Mouse (Mus musculus): ENCODE data around the gene Mpzl1. TPM values are rescaled to one million over a fixed set of nuclear protein-coding genes. Genes with fewer than 3 reads are reported as not detected.

Gene Mpzl1
- polyA plus RNA-seq, 1 experiment from 2014 or later = 164 TPM

GRCm38 (mm10) chr1:165589280-165590048, 44.9 kb downstream of the Mpzl1 start:
- Histone ChIP-seq H3K4me1 (peaks cover 29% of the 10 kb centered on the region), H3K4me2 (no peak overlapping the region), H3K36me3 (0 out of 2 replicates have a peak, but pooled peaks cover 12% of the 10 kb centered on the region)

GRCm38 (mm10) chr1:165587845-165588244, 46.5 kb downstream of the Mpzl1 start:
- ATAC-seq (ENCODE audit: insufficient read depth, low FRiP score, low read depth) = no peak
- Histone ChIP-seq H3K4me2 (no peak overlapping the region), H3K27me3 (replicated peaks) (no peaks in the 10 kb centered on the region), H3K4me1 (peaks cover 29% of the 10 kb centered on the region), H3K36me3 (0 out of 2 replicates have a peak, but pooled peaks cover 11% of the 10 kb centered on the region), H3K9me3 (no peaks in the 10 kb centered on the region), H3K4me3 (replicated peaks) (no peak overlapping the region), H3K9ac (no peak overlapping the region), H3K27ac (peak overlapping the region; percentile 33)
- 34% methylated on average over 8 of the region's 8 CpGs for WGBS

More at GRCm38 (mm10) chr1:165589280-165590048, 44.9 kb downstream of the Mpzl1 start:
- Histone ChIP-seq H3K9me3 (no peaks in the 10 kb centered on the region), H3K4me3 (replicated peaks) (no peak overlapping the region), H3K9ac (no peak overlapping the region), H3K27ac (peak overlapping the region; percentile 74), H3K27me3 (replicated peaks) (no peaks in the 10 kb centered on the region)
- peak; percentile 35; the same call in 1 of the 2 replicates for ATAC-seq (ENCODE audit: insufficient read depth, low FRiP score, low read depth)
- 31% methylated on average over 10 of the region's 10 CpGs for WGBS

- Histone ChIP-seq H3K9ac (no peak overlapping the region), H3K4me2 (no peak overlapping the region), H3K4me1 (peaks cover 29% of the 10 kb centered on the region), H3K27ac (no peak overlapping the region), H3K27me3 (replicated peaks) (no peaks in the 10 kb centered on the region), H3K36me3 (0 out of 2 replicates have a peak, but pooled peaks cover 2% of the 10 kb centered on the region), H3K4me3 (replicated peaks) (no peak overlapping the region), H3K9me3 (no peaks in the 10 kb centered on the region)
- ATAC-seq (ENCODE audit: insufficient read depth, low FRiP score, low read depth) = no peak
- WGBS = 73% methylated on average over 1 of the region's 1 CpGs
These were observed 48.0 kb downstream of the Mpzl1 start for GRCm38 (mm10) chr1:165586366-165586765.

GRCm38 (mm10) chr1:165585389-165586104, 48.8 kb downstream of the Mpzl1 start:
- no peak overlapping the region for H3K9ac ChIP-seq
- no peak for ATAC-seq (ENCODE audit: insufficient read depth, low FRiP score, low read depth)
- H3K4me1 ChIP-seq = peaks cover 25% of the 10 kb centered on the region
- H3K9me3 ChIP-seq = no peaks in the 10 kb centered on the region
- H3K36me3 ChIP-seq = no peaks in the 10 kb centered on the region
- H3K4me3 ChIP-seq (replicated peaks) = no peak overlapping the region
- WGBS = 60% methylated on average over 14 of the region's 14 CpGs
- peak overlapping the region; percentile 9; the same call in 1 of the 2 replicates for H3K27ac ChIP-seq
- H3K4me2 ChIP-seq = no peak overlapping the region
- H3K27me3 ChIP-seq (replicated peaks) = no peaks in the 10 kb centered on the region

GRCm38 (mm10) chr1:165583529-165584184, 50.7 kb downstream of the Mpzl1 start:
- no peaks in the 10 kb centered on the region for H3K27me3 ChIP-seq (replicated peaks)
- H3K27ac ChIP-seq = no peak overlapping the region
- H3K4me3 ChIP-seq (replicated peaks) = no peak overlapping the region
- H3K4me2 ChIP-seq = no peak overlapping the region
- no peaks in the 10 kb centered on the region for H3K36me3 ChIP-seq
- 30% methylated on average over 12 of the region's 12 CpGs for WGBS
- peaks cover 14% of the 10 kb centered on the region; the same call in 1 of the 2 replicates for H3K4me1 ChIP-seq
- peak; percentile 58; the same call in 1 of the 2 replicates for ATAC-seq (ENCODE audit: insufficient read depth, low FRiP score, low read depth)
- H3K9ac ChIP-seq = no peak overlapping the region
- no peaks in the 10 kb centered on the region for H3K9me3 ChIP-seq

GRCm38 (mm10) chr1:165581255-165581654, 53.1 kb downstream of the Mpzl1 start:
- WGBS = 86% methylated on average over 3 of the region's 3 CpGs
- Histone ChIP-seq H3K4me1 (peaks cover 8% of the 10 kb centered on the region; the same call in 1 of the 2 replicates), H3K9ac (no peak overlapping the region), H3K4me3 (replicated peaks) (no peak overlapping the region), H3K9me3 (no peaks in the 10 kb centered on the region), H3K4me2 (no peak overlapping the region), H3K27me3 (replicated peaks) (no peaks in the 10 kb centered on the region), H3K27ac (no peak overlapping the region), H3K36me3 (no peaks in the 10 kb centered on the region)
- no peak for ATAC-seq (ENCODE audit: insufficient read depth, low FRiP score, low read depth)

GRCm38 (mm10) chr1:165579332-165579731, 55.0 kb downstream of the Mpzl1 start:
- no peak for ATAC-seq (ENCODE audit: insufficient read depth, low FRiP score, low read depth)
- H3K9ac ChIP-seq = no peak overlapping the region
- H3K4me2 ChIP-seq = no peak overlapping the region
- no peak overlapping the region for H3K4me3 ChIP-seq (replicated peaks)
- WGBS = 54% methylated on average over 5 of the region's 5 CpGs
- no peaks in the 10 kb centered on the region for H3K27me3 ChIP-seq (replicated peaks)
- no peaks in the 10 kb centered on the region for H3K36me3 ChIP-seq
- H3K4me1 ChIP-seq = no peaks in the 10 kb centered on the region
- H3K9me3 ChIP-seq = no peaks in the 10 kb centered on the region
- no peak overlapping the region for H3K27ac ChIP-seq

- 68% methylated on average over 9 of the region's 9 CpGs for WGBS
- no peak for ATAC-seq (ENCODE audit: insufficient read depth, low FRiP score, low read depth)
- Histone ChIP-seq H3K4me3 (replicated peaks) (no peak overlapping the region), H3K27ac (no peak overlapping the region), H3K27me3 (replicated peaks) (no peaks in the 10 kb centered on the region), H3K9me3 (no peaks in the 10 kb centered on the region), H3K36me3 (no peaks in the 10 kb centered on the region), H3K9ac (no peak overlapping the region), H3K4me2 (no peak overlapping the region), H3K4me1 (no peaks in the 10 kb centered on the region)
These were observed 57.8 kb downstream of the Mpzl1 start for GRCm38 (mm10) chr1:165576459-165577112.

- no peak overlapping the region for H3K4me3 ChIP-seq (replicated peaks)
- 76% methylated on average over 4 of the region's 4 CpGs for WGBS
- H3K9me3 ChIP-seq = no peaks in the 10 kb centered on the region
- no peaks in the 10 kb centered on the region for H3K27me3 ChIP-seq (replicated peaks)
- ATAC-seq (ENCODE audit: insufficient read depth, low FRiP score, low read depth) = no peak
- no peaks in the 10 kb centered on the region for H3K4me1 ChIP-seq
- H3K9ac ChIP-seq = no peak overlapping the region
- H3K27ac ChIP-seq = no peak overlapping the region
- H3K4me2 ChIP-seq = no peak overlapping the region
- H3K36me3 ChIP-seq = no peaks in the 10 kb centered on the region
These were observed 58.3 kb downstream of the Mpzl1 start for GRCm38 (mm10) chr1:165576005-165576404.

GRCm38 (mm10) chr1:165567466-165567865, 66.9 kb downstream of the Mpzl1 start:
- Histone ChIP-seq H3K27me3 (replicated peaks) (no peaks in the 10 kb centered on the region), H3K4me1 (no peaks in the 10 kb centered on the region), H3K9me3 (no peaks in the 10 kb centered on the region), H3K9ac (no peak overlapping the region), H3K36me3 (no peaks in the 10 kb centered on the region), H3K27ac (no peak overlapping the region), H3K4me3 (replicated peaks) (no peak overlapping the region), H3K4me2 (no peak overlapping the region)
- ATAC-seq (ENCODE audit: insufficient read depth, low FRiP score, low read depth) = no peak
- 78% methylated on average over 7 of the region's 7 CpGs for WGBS

- Histone ChIP-seq H3K9me3 (no peaks in the 10 kb centered on the region), H3K9ac (no peak overlapping the region), H3K4me1 (no peaks in the 10 kb centered on the region), H3K4me2 (no peak overlapping the region), H3K27me3 (replicated peaks) (no peaks in the 10 kb centered on the region), H3K36me3 (no peaks in the 10 kb centered on the region), H3K27ac (no peak overlapping the region), H3K4me3 (replicated peaks) (no peak overlapping the region)
- WGBS = 89% methylated on average over 4 of the region's 4 CpGs
- ATAC-seq (ENCODE audit: insufficient read depth, low FRiP score, low read depth) = no peak
These were observed 69.1 kb downstream of the Mpzl1 start for GRCm38 (mm10) chr1:165565283-165565682.

All from stomach, embryonic 15.5 days (tissue).